Mouse (Mus musculus) MEL (cell line): ENCODE results near the gene Col8a1. TPM values are rescaled to one million over a fixed set of nuclear protein-coding genes. Genes with fewer than 3 reads are reported as not detected.

Experiments used
- DNase-seq: peaks from one replicate; pipeline ENCODE4 v3.0.0; 2011; ENCODE audit warnings: low read depth, low spot score
- H3K27ac ChIP-seq: 2 replicates; pipeline ENCODE4 v1.5.1; 2012; ENCODE audit warnings: low read depth, mild to moderate bottlenecking, control low read depth, low read length, moderate library complexity; ENCODE audit not compliant: control insufficient read depth
- H3K27me3 ChIP-seq, 2 experiments: fragments of 150-350 bp in 1 of 2; sonication (generic) in 1 of 2; 2 replicates each; pipeline ENCODE4 v1.6.1; 2012; ENCODE audit warnings: low read length in 2 of 2, mild to moderate bottlenecking in 2 of 2, improper control_type of control experiment in 1 of 2, moderate library complexity in 1 of 2; ENCODE audit not compliant: insufficient read depth in 2 of 2, control insufficient read depth in 1 of 2
- H3K36me3 ChIP-seq, 2 experiments: 2 replicates each; pipeline ENCODE4 v1.6.1; 2012 to 2014; ENCODE audit warnings: low read length in 2 of 2, improper control_type of control experiment in 1 of 2, inconsistent platforms in 1 of 2, mild to moderate bottlenecking in 1 of 2; ENCODE audit not compliant: insufficient read depth in 2 of 2, control insufficient read depth in 1 of 2
- H3K4me1 ChIP-seq, 2 experiments: fragments of 150-350 bp in 1 of 2; sonication (generic) in 1 of 2; 2 replicates each; pipeline ENCODE4 v1.6.1; 2012; ENCODE audit warnings: low read length in 2 of 2, improper control_type of control experiment in 1 of 2, mild to moderate bottlenecking in 1 of 2; ENCODE audit not compliant: insufficient read depth in 2 of 2, control insufficient read depth in 1 of 2
- H3K4me3 ChIP-seq, 2 experiments: fragments of 150-350 bp in 1 of 2; sonication (generic) in 1 of 2; 2 replicates each; pipeline ENCODE4 v1.5.1; 2012; ENCODE audit warnings: low read depth in 2 of 2, low read length in 2 of 2, mild to moderate bottlenecking in 2 of 2, moderate library complexity in 2 of 2, control low read depth in 1 of 2, improper control_type of control experiment in 1 of 2; ENCODE audit not compliant: control insufficient read depth in 1 of 2, insufficient read depth in 1 of 2
- H3K79me2 ChIP-seq: 2 replicates; pipeline ENCODE4 v1.6.1; 2012; ENCODE audit warnings: mild to moderate bottlenecking, low read length, moderate library complexity; ENCODE audit not compliant: control insufficient read depth, poor library complexity, insufficient read depth
- H3K9ac ChIP-seq: 2 replicates; pipeline ENCODE4 v1.6.1; 2012; ENCODE audit warnings: low read depth, mild to moderate bottlenecking, control low read depth, low read length, moderate library complexity; ENCODE audit not compliant: control insufficient read depth, poor library complexity, severe bottlenecking
- H3K9me3 ChIP-seq: fragments of 150-350 bp; sonication (generic); replicated peaks from 2 replicates; pipeline ENCODE4 v1.6.1; 2012; ENCODE audit warnings: mild to moderate bottlenecking, low read length, improper control_type of control experiment, moderate library complexity; ENCODE audit not compliant: insufficient read depth
- BHLHE40 ChIP-seq: IDR thresholded peaks from 2 replicates; pipeline ENCODE4 v1.6.1; 2012; ENCODE audit warnings: low read depth, mild to moderate bottlenecking, inconsistent platforms, low read length, improper control_type of control experiment, borderline replicate concordance
- CHD1 ChIP-seq: IDR thresholded peaks from 2 replicates; pipeline ENCODE4 v1.6.1; 2012; ENCODE audit warnings: low read depth, mild to moderate bottlenecking, inconsistent platforms, low read length, improper control_type of control experiment
- CHD2 ChIP-seq: IDR thresholded peaks from 2 replicates; pipeline ENCODE4 v1.6.1; 2011; ENCODE audit warnings: low read length, improper control_type of control experiment
- E2F4 ChIP-seq: IDR thresholded peaks from 2 replicates; pipeline ENCODE4 v1.6.1; 2011; ENCODE audit warnings: low read depth, low read length, improper control_type of control experiment, borderline replicate concordance
- ELF1 ChIP-seq: IDR thresholded peaks from 2 replicates; pipeline ENCODE4 v1.6.1; 2014; ENCODE audit warnings: low read depth, mild to moderate bottlenecking, inconsistent platforms, low read length, improper control_type of control experiment, moderate library complexity
- GABPA ChIP-seq: IDR thresholded peaks from 2 replicates; pipeline ENCODE4 v1.6.1; 2012; ENCODE audit warnings: low read depth, mild to moderate bottlenecking, inconsistent platforms, low read length, improper control_type of control experiment, moderate library complexity
- MAZ ChIP-seq: IDR thresholded peaks from 2 replicates; pipeline ENCODE4 v1.6.1; 2012; ENCODE audit warnings: low read depth, mild to moderate bottlenecking, inconsistent platforms, low read length, improper control_type of control experiment
- MYC ChIP-seq: IDR thresholded peaks from 2 replicates; pipeline ENCODE4 v1.6.1; 2011; ENCODE audit warnings: low read depth, mild to moderate bottlenecking, low read length, improper control_type of control experiment, moderate library complexity
- NRF1 ChIP-seq: IDR thresholded peaks from 2 replicates; pipeline ENCODE4 v1.6.1; 2014; ENCODE audit warnings: low read depth, mild to moderate bottlenecking, inconsistent platforms, low read length, improper control_type of control experiment, moderate library complexity; ENCODE audit not compliant: poor library complexity, insufficient read depth, severe bottlenecking
- POLR2A ChIP-seq, 2 experiments: IDR thresholded peaks; 2 replicates each; pipeline ENCODE4 v1.6.1; 2011 to 2012; ENCODE audit warnings: low read length in 2 of 2, mild to moderate bottlenecking in 2 of 2, control low read depth in 1 of 2, improper control_type of control experiment in 1 of 2, low read depth in 1 of 2, moderate library complexity in 1 of 2; ENCODE audit not compliant: control insufficient read depth in 1 of 2, insufficient read depth in 1 of 2, poor library complexity in 1 of 2
- POLR2AphosphoS2 ChIP-seq: IDR thresholded peaks from 2 replicates; pipeline ENCODE4 v1.6.1; 2011; ENCODE audit warnings: low read length, improper control_type of control experiment
- POLR2AphosphoS5 ChIP-seq: IDR thresholded peaks from 2 replicates; pipeline ENCODE4 v1.6.1; 2012; ENCODE audit warnings: low read depth, borderline replicate concordance, mild to moderate bottlenecking, inconsistent platforms, low read length, moderate library complexity, mixed read lengths
- RCOR1 ChIP-seq: IDR thresholded peaks from 2 replicates; pipeline ENCODE4 v1.6.1; 2012; ENCODE audit warnings: low read depth, mild to moderate bottlenecking, inconsistent platforms, low read length, improper control_type of control experiment
- SIN3A ChIP-seq: IDR thresholded peaks from 2 replicates; pipeline ENCODE4 v1.6.1; 2012; ENCODE audit warnings: low read length, improper control_type of control experiment, inconsistent platforms
- TAL1 ChIP-seq: IDR thresholded peaks from 2 replicates; pipeline ENCODE4 v1.6.1; 2012; ENCODE audit warnings: mild to moderate bottlenecking, inconsistent platforms, low read length, moderate library complexity, mixed read lengths
- TBP ChIP-seq: IDR thresholded peaks from 2 replicates; pipeline ENCODE4 v1.8.0; 2011; ENCODE audit warnings: low read depth, low read length, improper control_type of control experiment
- UBTF ChIP-seq: IDR thresholded peaks from 2 replicates; pipeline ENCODE4 v1.6.1; 2012; ENCODE audit warnings: low read depth, mild to moderate bottlenecking, inconsistent platforms, low read length, improper control_type of control experiment, moderate library complexity, borderline replicate concordance; ENCODE audit not compliant: insufficient read depth
- USF1 ChIP-seq: IDR thresholded peaks from 2 replicates; pipeline ENCODE4 v1.6.1; 2014; ENCODE audit warnings: low read depth, mild to moderate bottlenecking, inconsistent platforms, low read length, improper control_type of control experiment, moderate library complexity
- USF2 ChIP-seq, 2 experiments: IDR thresholded peaks; 2 replicates each; pipeline ENCODE4 v1.6.1; 2011 to 2012; ENCODE audit warnings: improper control_type of control experiment in 2 of 2, low read length in 2 of 2, borderline replicate concordance in 1 of 2, inconsistent platforms in 1 of 2, low read depth in 1 of 2, mild to moderate bottlenecking in 1 of 2; ENCODE audit not compliant: insufficient read depth in 1 of 2
- ZMIZ1 ChIP-seq: IDR thresholded peaks from 2 replicates; pipeline ENCODE4 v1.6.1; 2012; ENCODE audit warnings: low read depth, mild to moderate bottlenecking, inconsistent platforms, low read length, improper control_type of control experiment, moderate library complexity
- polyA plus RNA-seq, 2 experiments: library from polyadenylated mRNA; stranded (reverse) in 1 of 2; unstranded in 1 of 2; fragments of >175 nt in 1 of 2; fragments of >200 nt in 1 of 2; gene quantifications; 2 replicates each; pipeline versions ENCODE4 v1.2.1 to v1.2.4; 2012; ENCODE audit warnings: low replicate concordance in 2 of 2, low read depth in 1 of 2; ENCODE audit not compliant: insufficient read length in 2 of 2, insufficient read depth in 1 of 2, missing spikeins in 1 of 2
- total RNA-seq: library from RNA; depleted of rRNA; stranded (reverse); fragments of 300-350 nt; gene quantifications from 2 replicates; pipeline ENCODE4 v1.2.3, GENCODE M21; 2012; rRNA removed

Gene Col8a1
- total RNA-seq (not detected in 2 replicates), polyA plus RNA-seq (not detected)

- no peaks in the 10 kb centered on the region for H3K4me1 ChIP-seq
- TF ChIP-seq UBTF (no peak), RCOR1 (no peak), NRF1 (no peak), TAL1 (no peak), POLR2AphosphoS2 (no peak), POLR2AphosphoS5 (no peak), E2F4 (no peak), ZMIZ1 (no peak), GABPA (no peak), CHD2 (no peak), POLR2A (IDR thresholded peaks at IDR 0.05; ENCODE audit: control insufficient read depth in 1 of 2, insufficient read depth in 1 of 2, low read depth in 1 of 2, low read length in 2 of 2, poor library complexity in 1 of 2) (no peak), MYC (no peak), MAZ (no peak)
- TF ChIP-seq, all 39 proteins: peak for 0
- no peak within 1 kb of the TSS for H3K27ac ChIP-seq
- H3K4me3 ChIP-seq = no peak within 1 kb of the TSS
- DNase-seq = no peak
- no peaks in the 10 kb centered on the region for H3K9me3 ChIP-seq
- no peak within 1 kb of the TSS for H3K9ac ChIP-seq
- no peaks in the 10 kb centered on the region for H3K27me3 ChIP-seq
- no peaks in the 10 kb centered on the region for H3K36me3 ChIP-seq
- no peaks in the 10 kb centered on the region for H3K79me2 ChIP-seq
These were observed at the start of gene Col8a1 for GRCm38 (mm10) chr16:57754526-57755125. TSS of gene Col8a1 (minus strand) at chr16:57754737.

- Histone ChIP-seq H3K9me3 (no peaks in the 10 kb centered on the region), H3K9ac (no peak overlapping the region), H3K4me1 (no peaks in the 10 kb centered on the region), H3K27me3 (no peaks in the 10 kb centered on the region)
- no peak for DNase-seq
- TF ChIP-seq BHLHE40 = no peak
- TF ChIP-seq USF2 (IDR thresholded peaks at IDR 0.05; ENCODE audit: borderline replicate concordance in 1 of 2, insufficient read depth in 1 of 2, low read depth in 1 of 2, low read length in 2 of 2) = no peak
- TF ChIP-seq TBP = no peak
- no peak for TF ChIP-seq CHD1
- TF ChIP-seq USF1 = no peak
- TF ChIP-seq ELF1 = no peak
- TF ChIP-seq NRF1 = no peak
- no peak for TF ChIP-seq POLR2AphosphoS2
- TF ChIP-seq SIN3A = no peak
- TF ChIP-seq TAL1 = no peak
- TF ChIP-seq, all 39 proteins: peak for 0
- no peak overlapping the region for H3K4me3 ChIP-seq
- H3K27ac ChIP-seq = no peak overlapping the region
- no peaks in the 10 kb centered on the region for H3K79me2 ChIP-seq
- H3K36me3 ChIP-seq = no peaks in the 10 kb centered on the region
These were observed 47.3 kb upstream of the Col8a1 start for GRCm38 (mm10) chr16:57801886-57802285.
